Mouse (Mus musculus) brain, embryonic 14.5 days (tissue): Measurements from ENCODE around the gene Ripor3. TPM values are rescaled to one million over a fixed set of nuclear protein-coding genes. Genes with fewer than 3 reads are reported as not detected.

Experiments used
- DNase-seq: peaks from one replicate; pipeline ENCODE4 v3.0.0-alpha.2; 2011; ENCODE audit warnings: low read depth
- CTCF ChIP-seq: fragments of 200-500 bp; IDR thresholded peaks from 2 replicates; pipeline ENCODE4 v1.5.1; 2012; ENCODE audit warnings: inconsistent platforms, mild to moderate bottlenecking, moderate library complexity, borderline replicate concordance; ENCODE audit not compliant: insufficient read depth, insufficient read length; ENCODE audit errors: extremely low read depth
- POLR2A ChIP-seq: fragments of 200-500 bp; IDR thresholded peaks from 2 replicates; pipeline ENCODE4 v1.6.1; 2012; ENCODE audit warnings: mild to moderate bottlenecking, inconsistent platforms, borderline replicate concordance; ENCODE audit not compliant: poor library complexity, insufficient read depth, insufficient read length, severe bottlenecking; ENCODE audit errors: extremely low read depth
- polyA plus RNA-seq: library from polyadenylated mRNA; depleted of rRNA; stranded (reverse); fragments of >200 nt; gene quantifications from 2 replicates; pipeline ENCODE4 v1.2.3, GENCODE M21; 2012

The Ripor3 gene
- polyA plus RNA-seq, 1 experiment: 1.1 TPM

DNA sequence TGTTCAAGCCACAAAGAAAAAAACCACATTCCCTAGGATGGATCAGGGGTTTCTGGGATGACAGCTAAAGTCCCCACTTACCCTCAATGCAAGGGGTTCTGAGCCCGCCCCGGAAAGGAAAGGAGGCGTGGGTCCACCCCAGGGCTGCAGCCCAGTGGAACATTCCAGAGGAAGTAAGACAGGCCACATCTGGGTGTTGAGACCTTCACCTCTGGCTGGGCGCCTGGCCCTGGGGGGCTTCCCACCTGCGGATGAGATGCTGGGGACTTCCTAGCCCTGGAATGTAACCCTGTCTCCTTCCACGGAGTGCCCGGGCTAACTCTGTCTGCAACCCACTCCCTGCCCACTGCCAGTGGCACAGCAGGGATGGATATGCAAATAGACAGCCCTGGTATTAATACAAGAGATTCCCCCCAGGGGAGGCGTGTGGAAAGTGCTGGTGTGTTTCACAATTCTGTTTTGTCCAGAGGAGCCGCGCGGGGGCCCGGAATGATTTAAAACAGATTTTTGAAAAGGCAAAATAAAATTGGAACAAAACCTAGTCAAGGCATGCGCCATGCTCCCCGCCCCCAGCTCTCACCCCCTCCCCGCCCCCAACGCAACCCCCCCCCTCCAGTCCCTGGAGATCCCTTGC lies 38.7 kb upstream of the Ripor3 start:
- TF ChIP-seq POLR2A: no peak
- no peak for DNase-seq

DNA sequence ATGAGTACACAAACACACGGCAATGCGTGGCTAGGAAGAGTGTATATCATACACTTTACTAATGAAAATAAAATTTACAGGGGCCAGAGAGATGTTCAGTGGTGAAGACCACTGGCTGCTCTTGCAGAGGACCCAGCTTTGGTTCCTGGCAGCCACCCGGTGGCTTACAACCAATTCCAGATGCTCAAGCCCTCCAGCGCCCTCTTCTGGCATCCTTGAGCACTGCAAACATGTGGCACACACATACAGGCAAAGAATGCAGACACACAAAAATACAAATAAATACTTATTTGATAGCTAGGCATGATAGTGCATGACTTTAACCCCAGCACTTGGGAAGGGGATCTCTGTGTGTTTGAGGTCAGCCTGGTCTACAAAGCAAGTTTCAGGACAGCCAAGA lies 36.0 kb upstream of the Ripor3 start:
- no peak for DNase-seq

DNA sequence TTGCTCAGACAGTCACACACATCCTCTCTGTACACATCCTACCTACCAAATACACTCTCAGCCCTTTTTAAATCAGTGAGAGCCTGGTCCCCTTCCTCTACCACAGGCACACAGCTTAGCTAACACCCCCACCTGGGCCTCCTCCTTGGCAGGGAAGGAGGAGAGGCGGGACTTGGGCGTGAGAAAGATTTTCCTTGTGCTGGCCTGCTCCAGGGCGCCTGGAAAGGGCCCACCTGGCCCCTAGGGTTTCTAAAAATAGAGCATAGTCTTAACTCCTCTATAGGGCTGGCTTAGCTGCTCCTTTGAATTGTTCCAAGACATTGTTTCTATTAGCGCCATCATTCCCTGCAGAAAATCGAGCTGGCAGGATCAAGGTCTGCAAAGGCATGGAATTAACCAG lies 35.4 kb upstream of the Ripor3 start:
- DNase-seq: peak; percentile 80

More for the DNA sequence above, 36.0 kb upstream of the Ripor3 start:
- peak; percentile 19; the same call in 1 of the 2 replicates for TF ChIP-seq CTCF
- no peak for TF ChIP-seq POLR2A

DNA sequence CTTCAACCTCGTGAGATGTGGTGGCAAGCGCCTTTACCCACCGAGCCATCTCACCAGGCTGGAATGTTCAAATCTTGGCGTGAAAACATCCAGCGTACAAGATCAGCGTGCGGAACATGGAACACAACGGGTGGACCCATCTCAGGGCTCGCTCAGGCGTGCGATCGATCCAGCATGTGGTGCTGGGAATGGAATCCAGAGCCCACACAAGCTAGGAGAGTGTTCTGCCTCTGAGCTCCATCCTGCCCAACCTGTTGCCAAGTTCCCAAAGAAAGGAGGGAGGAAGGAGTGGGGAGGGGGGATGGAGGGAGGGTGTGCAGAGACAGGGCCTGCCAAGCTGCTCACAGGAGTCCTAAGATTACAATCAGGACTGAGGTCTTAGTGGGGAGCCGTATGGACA lies 34.9 kb upstream of the Ripor3 start:
- DNase-seq: peak; percentile 61
- no peak for TF ChIP-seq CTCF
- TF ChIP-seq POLR2A: no peak

More for the DNA sequence above, 35.4 kb upstream of the Ripor3 start:
- no peak for TF ChIP-seq POLR2A

DNA sequence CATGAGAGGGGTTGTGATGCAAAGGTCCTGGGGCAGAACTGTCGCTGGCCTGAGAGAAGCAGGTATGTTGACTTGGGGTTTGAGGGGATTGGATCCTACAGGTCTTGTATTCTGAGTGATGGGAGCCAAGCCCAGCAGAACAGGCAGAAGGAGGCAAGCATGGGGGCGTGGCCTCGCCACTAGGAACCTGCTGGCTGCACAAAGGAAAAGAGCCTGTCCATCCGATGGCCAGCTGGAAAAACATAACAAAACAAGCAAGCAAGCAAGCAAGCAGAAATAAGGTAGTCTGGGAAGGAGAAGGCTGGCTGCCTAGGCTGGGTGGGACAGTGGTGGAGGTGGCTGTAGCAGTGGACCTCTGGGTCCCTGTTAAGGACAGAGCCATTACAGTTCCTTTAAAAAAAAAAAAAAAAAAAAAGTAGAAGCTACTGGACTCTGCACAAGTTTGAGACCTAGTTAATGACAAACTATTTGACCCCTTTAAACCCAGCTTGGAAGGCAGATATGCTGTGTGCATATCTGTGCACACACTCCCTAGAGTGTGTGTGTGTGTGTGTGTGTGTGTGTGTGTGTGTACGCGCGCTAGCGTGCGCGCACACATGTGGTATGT lies 34.4 kb upstream of the Ripor3 start:
- no peak for TF ChIP-seq CTCF
- no peak for TF ChIP-seq POLR2A
- no peak for DNase-seq

DNA sequence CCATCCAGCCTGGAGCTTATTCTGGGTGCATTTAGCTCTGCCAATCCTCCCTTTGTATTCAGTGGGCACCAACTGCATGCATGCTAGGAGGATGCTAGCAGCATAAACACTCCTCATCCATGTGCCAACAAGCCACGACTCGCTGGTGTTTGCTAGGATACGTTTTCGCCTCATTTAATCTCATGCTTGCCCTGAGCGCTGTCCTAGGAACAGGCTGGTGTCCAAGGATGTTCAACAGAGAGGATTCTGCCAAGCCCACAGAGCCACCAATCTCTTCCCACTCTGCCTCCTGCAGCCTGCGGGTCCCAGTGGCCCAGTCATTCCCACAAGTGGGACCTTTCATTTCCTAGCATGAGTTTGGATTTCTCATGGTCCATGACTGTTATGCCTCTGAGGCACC lies 31.6 kb upstream of the Ripor3 start:
- TF ChIP-seq POLR2A (no peak), CTCF (no peak)
- DNase-seq: peak; percentile 86

DNA sequence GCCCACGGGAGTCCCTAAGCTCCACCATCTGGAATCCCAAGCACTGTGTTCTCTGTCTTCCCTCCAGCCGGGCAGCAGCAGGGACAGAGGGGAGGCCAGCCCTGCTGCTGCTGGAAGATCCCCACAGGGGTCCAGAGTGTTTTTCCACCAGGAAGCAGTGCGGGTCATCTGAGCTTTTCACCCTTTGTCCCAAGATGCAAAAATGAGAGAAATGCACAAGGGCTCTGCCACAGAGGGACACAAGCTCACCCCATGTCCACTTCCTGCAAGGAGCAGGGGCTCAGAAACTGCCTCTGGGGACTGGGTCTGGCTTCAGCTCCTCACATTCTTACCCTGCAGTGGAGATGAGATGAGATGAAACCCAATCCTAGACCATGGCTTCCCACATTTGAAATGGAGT lies 30.3 kb upstream of the Ripor3 start:
- no peak for DNase-seq
- TF ChIP-seq CTCF: no peak
- no peak for TF ChIP-seq POLR2A

DNA sequence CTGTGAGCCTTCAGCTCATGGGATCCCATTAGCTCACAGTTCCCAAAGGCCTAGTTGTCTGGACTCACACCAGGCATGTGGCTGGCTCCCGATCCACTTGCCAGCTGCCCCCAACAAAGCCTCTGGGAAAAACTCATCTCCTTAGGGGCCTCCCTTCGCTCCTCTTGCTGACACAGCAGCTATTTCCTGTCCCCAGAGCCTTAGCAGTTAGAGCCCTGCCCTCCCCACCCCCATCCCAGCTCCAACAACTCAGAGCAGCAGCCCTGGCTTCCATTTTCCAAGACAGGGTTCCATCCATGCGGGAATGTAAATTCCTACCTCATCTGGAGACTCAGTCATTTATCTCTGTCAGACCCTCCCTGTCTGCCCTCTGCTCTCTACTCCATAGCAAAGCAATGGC lies 26.6 kb upstream of the Ripor3 start:
- no peak for DNase-seq

DNA sequence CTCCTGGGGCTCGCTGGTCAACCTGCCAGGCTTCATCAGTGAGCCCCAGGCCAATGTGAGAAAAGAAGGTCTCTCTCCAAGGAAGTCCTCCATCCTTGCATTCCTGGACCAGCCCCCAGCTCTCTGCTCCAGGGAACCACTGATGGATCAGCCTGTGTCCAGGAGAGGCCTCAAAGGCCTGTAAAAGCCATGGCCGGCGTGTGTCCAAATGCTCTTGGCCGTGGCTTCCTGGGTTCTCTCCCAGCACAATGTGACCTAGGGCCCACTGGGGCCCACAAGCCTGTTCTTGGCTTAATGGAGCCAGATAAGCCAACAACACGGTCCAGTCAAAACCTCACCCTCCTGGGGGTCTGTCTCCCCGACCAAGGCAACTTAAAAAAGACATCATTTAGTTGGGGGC lies 25.5 kb upstream of the Ripor3 start:
- no peak for DNase-seq
- TF ChIP-seq CTCF (no peak), POLR2A (no peak)

More for the DNA sequence above, 26.6 kb upstream of the Ripor3 start:
- TF ChIP-seq CTCF (no peak), POLR2A (no peak)

DNA sequence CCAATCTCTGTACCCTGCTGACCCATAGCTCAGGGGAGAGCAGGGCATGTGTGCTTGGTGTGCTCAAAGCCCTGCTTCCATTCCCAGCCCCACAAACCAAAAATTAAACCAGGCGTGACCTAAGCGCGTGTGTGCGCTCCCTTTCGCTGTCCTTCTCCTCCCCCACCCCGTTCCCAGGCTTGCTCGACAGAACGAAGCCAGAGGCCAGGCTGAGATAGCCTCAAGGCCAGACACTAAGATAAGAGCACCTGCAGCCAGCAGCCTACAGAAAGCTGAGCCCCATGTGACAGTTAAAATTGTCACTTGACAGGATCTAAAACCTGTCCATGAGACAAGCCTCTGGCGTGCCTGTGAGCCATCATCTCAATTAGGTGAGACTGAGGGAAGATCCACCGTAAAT lies 23.5 kb upstream of the Ripor3 start:
- DNase-seq: no peak
- no peak for TF ChIP-seq POLR2A
- TF ChIP-seq CTCF: no peak

DNA sequence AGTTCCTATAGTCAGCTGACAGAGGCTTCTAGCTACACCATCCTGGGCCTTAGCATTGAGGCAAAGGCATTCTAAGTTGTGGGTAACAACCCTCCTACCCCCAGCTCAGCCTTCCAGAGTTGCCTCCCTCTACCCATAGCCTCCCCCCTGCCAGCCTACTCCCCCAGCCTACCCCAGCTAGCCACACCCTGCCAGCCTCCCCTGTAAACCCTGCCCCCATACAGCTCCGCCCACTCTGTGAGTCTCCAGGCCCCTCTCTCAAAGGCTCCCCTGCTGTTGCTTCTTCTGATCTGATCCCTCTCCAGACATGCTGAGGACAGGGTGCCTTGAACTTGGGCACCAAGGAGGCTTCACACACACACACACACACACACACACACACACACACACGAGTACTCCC lies 21.4 kb upstream of the Ripor3 start:
- no peak for TF ChIP-seq CTCF
- no peak for DNase-seq

DNA sequence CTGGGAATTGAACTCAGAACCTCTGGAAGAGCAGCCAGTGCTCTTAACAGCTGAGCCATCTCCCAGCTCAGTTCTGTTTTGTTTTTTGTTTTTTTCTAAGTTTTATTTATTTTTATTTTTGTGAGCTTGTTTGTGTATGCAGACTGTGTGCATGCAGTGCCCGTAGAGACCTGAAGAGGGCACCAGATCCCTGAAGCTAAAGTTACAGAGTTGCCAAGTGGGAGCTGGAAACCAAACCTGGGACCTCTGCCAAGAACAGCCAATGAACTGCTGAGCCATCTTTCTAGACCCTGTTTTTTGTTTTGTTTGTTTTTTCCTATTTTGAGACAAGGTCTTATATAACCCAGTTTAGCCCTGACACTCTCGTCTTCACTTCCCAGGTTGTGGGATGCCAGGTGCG lies 18.0 kb upstream of the Ripor3 start:
- TF ChIP-seq CTCF (no peak), POLR2A (no peak)
- DNase-seq: no peak

DNA sequence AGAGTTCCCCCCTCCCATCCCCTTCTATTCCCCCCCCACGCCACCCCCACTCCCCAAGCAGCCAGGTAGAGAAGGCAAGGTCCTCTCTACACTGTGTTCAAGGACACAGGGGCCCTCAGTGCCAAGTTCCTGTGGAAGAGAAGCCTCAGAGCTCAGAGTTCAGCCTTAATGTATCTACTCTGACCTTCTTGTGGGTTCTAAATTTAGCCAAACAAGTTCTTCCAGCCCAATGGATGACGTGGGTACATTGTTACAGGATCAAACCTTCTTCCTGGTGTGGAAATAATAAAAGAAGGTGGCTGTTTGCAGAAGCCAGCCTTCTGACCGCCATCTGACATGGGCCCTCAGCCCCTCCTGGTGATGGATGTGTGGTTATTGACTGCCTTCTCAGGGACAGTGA lies 16.0 kb upstream of the Ripor3 start:
- DNase-seq: no peak
- TF ChIP-seq POLR2A (no peak), CTCF (no peak)

DNA sequence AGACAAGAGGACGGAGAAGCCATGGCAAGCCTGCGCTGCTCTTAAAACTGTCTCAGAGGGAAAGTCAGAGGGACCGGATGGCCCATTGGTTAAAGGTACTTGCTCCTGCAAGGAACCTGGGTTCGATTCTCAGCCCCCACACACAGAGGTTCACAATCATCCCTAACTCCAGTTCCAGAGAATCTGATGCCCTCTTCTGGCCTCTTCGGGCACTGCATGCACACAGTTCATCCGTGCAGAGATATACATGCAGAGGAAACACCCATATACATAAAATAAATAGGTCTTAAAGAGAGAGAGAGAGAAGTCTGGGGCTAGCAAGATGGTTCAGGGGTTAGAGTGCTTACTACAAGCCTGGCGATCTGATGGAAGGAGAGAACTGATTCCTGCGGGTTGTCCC lies 15.5 kb upstream of the Ripor3 start:
- no peak for DNase-seq
- TF ChIP-seq POLR2A (no peak), CTCF (peak; percentile 38; the same call in 1 of the 2 replicates)
